Mouse (Mus musculus) heart, postnatal 4 days (tissue): ENCODE measurements around the gene Gm3045. TPM values are rescaled to one million over a fixed set of nuclear protein-coding genes. Genes with fewer than 3 reads are reported as not detected.

Experiments used
- total RNA-seq, 2 experiments: library from RNA; stranded (reverse); gene quantifications; 2 replicates each; pipeline ENCODE4 v1.2.3; 2021

Gm3045 gene
- total RNA-seq, 2 experiments from 2014 or later, result not detected

Other genes starting within 250 kb of the Gm3045 start
- gene Tifab, start 247.7 kb upstream of the Gm3045 start, total RNA-seq, result under 1 TPM; 0.65 to 0.69 TPM
- not detected for gene Neurog1, start 174.4 kb upstream of the Gm3045 start, total RNA-seq
- under 1 TPM; 0.20 to 0.24 TPM for gene Cxcl14, start 130.0 kb upstream of the Gm3045 start, total RNA-seq
- gene Slc25a48, start 11.8 kb downstream of the Gm3045 start, total RNA-seq, result under 1 TPM in 1 of 2 experiments, not detected in 1; 0.07 TPM
- not detected for gene Il9, start 55.7 kb downstream of the Gm3045 start, total RNA-seq
- gene Fbxl21, start 95.9 kb downstream of the Gm3045 start, total RNA-seq, result under 1 TPM; 0.72 to 0.88 TPM
- not detected for gene Lect2, start 121.9 kb downstream of the Gm3045 start, total RNA-seq
- gene Tgfbi, start 182.9 kb downstream of the Gm3045 start, total RNA-seq, result 10 to 100 TPM; 20.0 to 24.1 TPM